Mouse (Mus musculus) E14TG2a.4 (cell line): Measurements from ENCODE around the gene Foxn3.

Source experiments
- CTCF ChIP-seq: conservative IDR thresholded peaks from 2 replicates; pipeline ENCODE4 v1.5.1; 2014; ENCODE audit warnings: low read length
- NANOG ChIP-seq: IDR thresholded peaks from 2 replicates; pipeline ENCODE4 v1.6.1; 2014; ENCODE audit warnings: borderline replicate concordance, low read length, mixed read lengths
- POU5F1 ChIP-seq: IDR thresholded peaks from 2 replicates; pipeline ENCODE4 v1.6.1; 2014; ENCODE audit warnings: low read length, borderline replicate concordance

DNA sequence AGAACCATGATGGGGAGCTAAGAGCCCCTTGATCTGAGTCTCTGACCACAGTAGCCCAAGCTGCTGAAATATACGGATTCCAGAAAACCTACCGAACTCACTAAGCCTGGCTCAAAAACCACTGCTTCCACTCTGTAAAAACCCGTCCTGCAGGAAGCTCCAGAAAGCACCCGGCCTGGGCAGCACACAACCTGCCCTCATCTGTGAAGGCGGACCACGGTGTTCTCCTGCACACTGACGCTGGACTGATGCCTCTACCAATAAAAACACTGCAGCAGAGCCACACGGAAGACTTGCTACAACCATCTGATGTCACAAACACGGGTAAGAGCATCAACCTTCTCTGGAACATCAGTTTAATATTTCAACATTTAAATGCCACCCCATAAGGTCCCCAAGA, 227.8 kb downstream of the Foxn3 start:
- TF ChIP-seq CTCF, result no peak
- no peak for TF ChIP-seq NANOG
- TF ChIP-seq POU5F1, result no peak
